ENCODE assay signal across 13 mouse cellular contexts in the genomic region with DNA sequence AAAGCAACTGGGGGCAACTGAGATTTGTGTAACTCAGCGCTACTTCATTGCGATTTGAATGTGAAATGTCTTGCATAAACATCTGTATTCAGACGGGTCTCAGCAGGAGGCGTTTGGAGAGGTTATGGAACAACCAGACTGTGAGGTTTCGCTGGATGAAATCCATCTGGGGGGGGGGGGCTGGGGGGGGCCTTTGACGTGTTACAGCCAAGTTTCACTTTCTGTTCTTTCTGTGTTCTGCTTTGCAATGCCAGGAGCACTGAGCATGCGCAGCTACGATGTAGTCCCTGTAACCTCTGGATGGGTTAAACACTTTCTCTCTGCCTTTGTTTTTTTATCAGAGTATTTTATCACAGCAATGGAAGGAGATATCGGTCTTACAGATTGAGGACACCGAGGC. TPM values are rescaled to one million over a fixed set of nuclear protein-coding genes. Genes with fewer than 3 reads are reported as not detected.
DNase-seq lines count a peak whose midpoint lies in the region; ATAC-seq and TF ChIP-seq lines count a peak whose summit lies in the region.
"Had no signal": no experiment of that assay in that cellular context is flagged by ENCODE, and none has a peak within 500 bp of the region (broad histone marks: within the 10 kb centered on the region; RNA-seq: fewer than 3 reads in every experiment).

No protein-coding gene starts in this region.

- H3K4me2 ChIP-seq in heart, embryonic 11.5 days: no peak overlapping the region
- H3K4me2 ChIP-seq in CH12.LX (ENCODE audit: insufficient read depth, low read depth, poor library complexity, severe bottlenecking): peak overlapping the region; percentile 25
- H3K4me2 ChIP-seq: heart, embryonic 13.5 days; liver, embryonic 13.5 days had no signal

- in situ Hi-C loops in CH12.LX (cut with MboI; ENCODE audit: low pct_ligation_motif_present, low pct_unique_long_range_greater_than_20kb, low sequenced_read_pairs): loop anchor here (25.0 kb wide), 1 partner anchor 891 kb away; no protein-coding TSS in a partner anchor

- H3K79me2 ChIP-seq in CH12.LX (replicated peaks; ENCODE audit: control insufficient read depth, extremely low read depth, insufficient read depth, poor library complexity, severe bottlenecking): no peaks in the 10 kb centered on the region

- no peak overlapping the region for H3K27ac ChIP-seq in heart, embryonic 11.5 days (ENCODE audit: low read depth, low read length)
- no peak overlapping the region for H3K27ac ChIP-seq in CH12.LX (ENCODE audit: insufficient read depth, low read depth)
- H3K27ac ChIP-seq: heart, embryonic 13.5 days; liver, embryonic 13.5 days had no signal

- no peak overlapping the region for H3K4me3 ChIP-seq in heart, embryonic 11.5 days (ENCODE audit: low read depth, low read length)
- H3K4me3 ChIP-seq in CH12.LX (replicated peaks in 1 of 3; ENCODE audit: low read depth in 2 of 3, low read length in 2 of 3, poor library complexity in 1 of 3): no peak overlapping the region
- H3K4me3 ChIP-seq: heart, embryonic 13.5 days; liver, embryonic 13.5 days had no signal

- WGBS in heart, embryonic 11.5 days (ENCODE audit: insufficient replicate concordance): 77% methylated on average over 10 of the region's 10 CpGs

- dilution Hi-C loops in CH12.LX (cut with MboI; ENCODE audit: extremely low pct_ligation_motif_present, extremely low pct_unique_long_range_greater_than_20kb, low sequenced_read_pairs): no loop called here

- no peak for TF ChIP-seq CTCF in CH12.LX (conservative IDR thresholded peaks at IDR 0.05 in 1 of 2, IDR thresholded peaks at IDR 0.05 in 1 of 2; ENCODE audit: low read depth in 2 of 2, low read length in 2 of 2)

- peak; percentile 29 to 30 for DNase-seq in heart, postnatal 36 days
- DNase-seq in CH12.LX (ENCODE audit: extremely low read depth): no peak
- DNase-seq in adipocyte (ENCODE audit: low spot score): peak; percentile 49
- DNase-seq in lung, postnatal 10 days: peak; percentile 59
- no peak for DNase-seq in layer of hippocampus, postnatal 36 days
- DNase-seq in left cerebral cortex, postnatal 36 days (ENCODE audit: low spot score in 2 of 2): no peak
- DNase-seq: cerebellum, adult 18-20 months; liver, embryonic 13.5 days; right cerebral cortex, postnatal 25 days had no signal

- no peaks in the 10 kb centered on the region for H3K9me3 ChIP-seq in heart, embryonic 11.5 days (replicated peaks; ENCODE audit: control insufficient read depth, low read length)
- no peaks in the 10 kb centered on the region for H3K9me3 ChIP-seq in CH12.LX (replicated peaks; ENCODE audit: low read length)
- H3K9me3 ChIP-seq: heart, embryonic 13.5 days; liver, embryonic 13.5 days had no signal

- no peak for ATAC-seq in heart, embryonic 11.5 days (replicated peaks; ENCODE audit: insufficient number of reproducible peaks, low FRiP score, low TSS enrichment)

- TF ChIP-seq EP300 in CH12.LX (IDR thresholded peaks at IDR 0.05; ENCODE audit: low read length): no peak

- H3K27me3 ChIP-seq in heart, embryonic 11.5 days (ENCODE audit: control insufficient read depth, insufficient read depth, low read length): no peaks in the 10 kb centered on the region
- H3K27me3 ChIP-seq in CH12.LX (replicated peaks): peaks cover 25% of the 10 kb centered on the region
- H3K27me3 ChIP-seq: liver, embryonic 13.5 days had no signal

- H3K36me3 ChIP-seq in heart, embryonic 11.5 days (ENCODE audit: control insufficient read depth, insufficient read depth, low read length): no peaks in the 10 kb centered on the region
- no peaks in the 10 kb centered on the region for H3K36me3 ChIP-seq in CH12.LX (replicated peaks in 1 of 2; ENCODE audit: control insufficient read depth in 1 of 2, insufficient read depth in 1 of 2, low read length in 1 of 2)
- H3K36me3 ChIP-seq: heart, embryonic 13.5 days; liver, embryonic 13.5 days had no signal

- TF ChIP-seq POLR2A in CH12.LX (IDR thresholded peaks at IDR 0.05; ENCODE audit: low read depth, low read length): no peak

- no peak overlapping the region for H3K9ac ChIP-seq in heart, embryonic 11.5 days (ENCODE audit: low read depth, low read length)
- H3K9ac ChIP-seq in CH12.LX (ENCODE audit: insufficient read depth, low read depth): no peak overlapping the region
- H3K9ac ChIP-seq: heart, embryonic 13.5 days; liver, embryonic 13.5 days had no signal

- intact Hi-C loops in heart, postnatal 36 days (cut with DNase I): no loop called here
- intact Hi-C loops in left cerebral cortex, postnatal 36 days (cut with DNase I): no loop called here

- no peak for TF ChIP-seq RAD21 in CH12.LX (IDR thresholded peaks at IDR 0.05; ENCODE audit: low read depth, low read length)

- no peaks in the 10 kb centered on the region for H3K4me1 ChIP-seq in heart, embryonic 11.5 days (ENCODE audit: control insufficient read depth, insufficient read depth, low read length)
- peaks cover 2 to 12% of the 10 kb centered on the region in 2 experiments for H3K4me1 ChIP-seq in CH12.LX (ENCODE audit: control insufficient read depth in 1 of 2, insufficient read depth in 2 of 2)
- H3K4me1 ChIP-seq: liver, embryonic 13.5 days had no signal

TF ChIP-seq in CH12.LX, 34 proteins besides CTCF, POLR2A, EP300 and RAD21:
- TF ChIP-seq NRF1 (IDR thresholded peaks at IDR 0.05; ENCODE audit: low read depth, low read length): peak; percentile 84
- TF ChIP-seq PAX5 (IDR thresholded peaks at IDR 0.05; ENCODE audit: low read length): no peak
- TF ChIP-seq MXI1 (IDR thresholded peaks at IDR 0.05; ENCODE audit: low read depth, low read length): no peak
- TF ChIP-seq IRF4 (IDR thresholded peaks at IDR 0.05; ENCODE audit: low read depth, low read length): peak; percentile 68
- TF ChIP-seq NELFE (IDR thresholded peaks at IDR 0.05; ENCODE audit: low read depth, low read length): no peak
TF ChIP-seq in CH12.LX: peak in this region for 2.

RNA-seq across cellular contexts. Expression of gene Habp2, which starts 33.7 kb away (rescaled TPM):
- total RNA-seq in heart, postnatal 36 days (2021): not detected
- 0.84 and 1.9 TPM in 2 replicates for polyA plus RNA-seq in heart, embryonic 11.5 days (2014; fragmentation: Nextera tagmentation; extraction: Ambion mirVana)
- total RNA-seq in CH12.LX (2012; rRNA removed) (not detected in 2 replicates), CH12.LX (2014; rRNA removed) (not detected in 2 replicates)
- polyA plus RNA-seq in CH12.LX (2012; ENCODE audit: insufficient read length, low read depth): not detected in 2 replicates
- total RNA-seq in layer of hippocampus, postnatal 36 days (2021): not detected
- not detected for total RNA-seq in left cerebral cortex, postnatal 36 days (2021)
- total RNA-seq: neutrophil, adult 5-6 weeks had no signal
- polyA plus RNA-seq: frontal cortex, adult 2 months had no signal

Comparison
In these comparisons a context has a peak if more than half of its experiments do, and no peak if none do; other contexts are left out.
1. DNase-seq: peak in heart, postnatal 36 days (2 of 2), adipocyte (single experiment) and lung, postnatal 10 days (single experiment); none in CH12.LX (single experiment), layer of hippocampus, postnatal 36 days (0 of 2) and left cerebral cortex, postnatal 36 days (0 of 2).